Mouse (Mus musculus) T-helper 1 cell (primary cell): ENCODE data around the gene Ubb.
"Not testable (repeated sequence)": the region's sequence is repeated elsewhere in the genome, so short reads cannot be mapped to it uniquely, and the experiment has no call there.

Source experiments
- in situ Hi-C: fragments of 300-600 bp; cut with MboI, MseI; formaldehyde crosslinking; loops from one replicate; pipeline ENCODE4 v1.15.1; 2025; ENCODE audit warnings: high pct_unique_total_duplicates

Gene Ubb

GRCm38 (mm10) chr11:62550727-62551225, at the start of gene Ubb:
Ubb (plus strand) TSS chr11:62551171.
- in situ Hi-C loops: no loop called here

GRCm38 (mm10) chr11:62507683-62508082, 43.3 kb upstream of the Ubb start:
- in situ Hi-C loops: no loop called here

GRCm38 (mm10) chr11:62508365-62508764, 42.6 kb upstream of the Ubb start:
- in situ Hi-C loops: not testable (repeated sequence)

- in situ Hi-C loops: not testable (repeated sequence)
Measured at GRCm38 (mm10) chr11:62508816-62509215, 42.2 kb upstream of the Ubb start.

GRCm38 (mm10) chr11:62509571-62509970, 41.4 kb upstream of the Ubb start:
- in situ Hi-C loops: no loop called here

GRCm38 (mm10) chr11:62510956-62511355, 40.0 kb upstream of the Ubb start:
- in situ Hi-C loops: no loop called here

GRCm38 (mm10) chr11:62511444-62512202, 39.3 kb upstream of the Ubb start:
- in situ Hi-C loops: no loop called here

GRCm38 (mm10) chr11:62512529-62513080, 38.4 kb upstream of the Ubb start:
- in situ Hi-C loops: no loop called here

- in situ Hi-C loops: no loop called here
Measured at GRCm38 (mm10) chr11:62513311-62513710, 37.7 kb upstream of the Ubb start.

- in situ Hi-C loops: no loop called here
Measured at GRCm38 (mm10) chr11:62518991-62519390, 32.0 kb upstream of the Ubb start.

- in situ Hi-C loops: no loop called here
Measured at GRCm38 (mm10) chr11:62522283-62522682, 28.7 kb upstream of the Ubb start.

- in situ Hi-C loops: no loop called here
Measured at GRCm38 (mm10) chr11:62537089-62537488, 13.9 kb upstream of the Ubb start.

- in situ Hi-C loops: no loop called here
Measured at GRCm38 (mm10) chr11:62537590-62537989, 13.4 kb upstream of the Ubb start.

GRCm38 (mm10) chr11:62538321-62539088, 12.5 kb upstream of the Ubb start:
- in situ Hi-C loops: no loop called here

- in situ Hi-C loops: no loop called here
Measured at GRCm38 (mm10) chr11:62539089-62539890, 11.7 kb upstream of the Ubb start, which contains the start of gene Cenpv. Cenpv (minus strand) TSS chr11:62539261.

- in situ Hi-C loops: no loop called here
Measured at GRCm38 (mm10) chr11:62540167-62540566, 10.8 kb upstream of the Ubb start.

- in situ Hi-C loops: no loop called here
Measured at GRCm38 (mm10) chr11:62540969-62541368, 10.0 kb upstream of the Ubb start.

- in situ Hi-C loops: no loop called here
Measured at GRCm38 (mm10) chr11:62541581-62541980, 9.4 kb upstream of the Ubb start.

GRCm38 (mm10) chr11:62543991-62544390, 7.0 kb upstream of the Ubb start:
- in situ Hi-C loops: no loop called here

GRCm38 (mm10) chr11:62549782-62550181, 1.2 kb upstream of the Ubb start:
- in situ Hi-C loops: no loop called here

- in situ Hi-C loops: no loop called here
Measured at GRCm38 (mm10) chr11:62550227-62550685, 715 bp upstream of the Ubb start.
